Mouse (Mus musculus): ENCODE data around the gene Tfap2e.

GRCm38 (mm10) chr4:126754231-126754611 is 18.2 kb upstream of the Tfap2e start:
- no peak for TF ChIP-seq CTCF (IDR thresholded peaks at IDR 0.05; ENCODE audit: control insufficient read depth, insufficient read depth, insufficient replicate concordance, low read depth, low read length)
- no peak for TF ChIP-seq POLR2A (IDR thresholded peaks at IDR 0.05; ENCODE audit: control insufficient read depth, low read depth, low read length)
